Mouse (Mus musculus) testis, postnatal 10 days (tissue): Measurements from ENCODE around the gene Zfp946.
A peak's percentile ranks its signal among the peaks of the same experiment; 100 is the strongest.

Source experiments
- DNase-seq: peaks from one replicate; pipeline ENCODE4 v3.0.0; 2021; ENCODE audit warnings: low spot score

Zfp946 gene

DNA sequence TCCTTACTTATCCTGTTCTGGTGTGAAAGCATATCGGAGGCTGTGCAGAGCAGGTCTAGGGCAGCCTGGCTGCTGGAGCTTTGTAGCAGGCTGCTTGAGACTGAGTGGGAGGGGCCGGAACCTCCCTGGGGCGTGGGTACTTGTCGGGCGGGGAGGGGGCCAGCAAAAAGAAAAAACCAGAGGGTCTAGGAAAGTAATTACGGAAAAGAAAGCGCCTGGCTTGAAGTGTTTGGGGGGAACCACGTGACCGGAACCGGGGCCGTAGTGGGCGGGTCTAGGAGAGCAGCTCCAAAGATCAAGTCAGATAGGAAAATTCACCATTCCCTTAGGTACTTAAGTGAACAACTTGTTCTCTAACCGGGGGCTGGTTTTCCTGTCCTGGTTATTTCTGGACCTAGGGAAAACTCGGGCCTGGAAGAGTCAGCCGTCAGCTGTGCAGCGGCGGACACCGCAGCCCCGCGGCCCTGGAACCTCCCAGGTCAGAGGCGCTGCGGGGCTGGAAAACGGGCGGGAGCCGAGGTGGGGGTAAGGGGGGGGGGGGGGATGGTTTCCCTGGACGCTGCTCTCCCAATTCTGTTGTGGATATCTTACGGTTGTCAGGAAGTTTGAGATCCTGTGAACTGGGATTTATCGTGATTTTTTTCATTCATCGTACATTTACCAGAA is at the start of gene Zfp946:
Gene Zfp946, plus strand, starts transcription at position 271 of the 666 bp plus-strand sequence.
- DNase-seq = peak; percentile 88

GRCm38 (mm10) chr17:22410756-22411155 is 13.3 kb upstream of the Zfp946 start:
- no peak for DNase-seq

DNA sequence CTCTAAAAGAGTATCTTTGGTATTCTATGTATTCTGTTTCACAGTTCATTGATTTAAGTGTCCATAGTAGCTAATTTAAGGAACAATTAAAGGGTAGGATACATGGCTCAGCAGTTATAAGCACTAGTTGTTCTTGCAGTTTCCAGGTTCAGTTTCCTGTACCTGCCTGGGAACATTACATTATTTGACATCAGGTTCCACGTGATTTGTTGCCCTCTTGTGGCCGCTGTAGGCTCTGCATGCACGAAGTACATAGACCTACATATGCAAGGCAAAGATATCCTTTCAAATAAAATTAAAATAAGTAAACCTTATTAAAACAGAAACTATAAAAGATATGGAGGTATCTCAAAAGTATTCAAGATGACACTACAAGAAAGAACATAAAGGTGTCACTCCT is 6.5 kb upstream of the Zfp946 start:
- DNase-seq = peak; percentile 81

GRCm38 (mm10) chr17:22424636-22425354 is 773 bp downstream of the Zfp946 start:
- DNase-seq = no peak

GRCm38 (mm10) chr17:22447684-22448083 is 23.7 kb downstream of the Zfp946 start:
- no peak for DNase-seq

GRCm38 (mm10) chr17:22497120-22497519 is 73.1 kb downstream of the Zfp946 start:
- no peak for DNase-seq
